Mouse (Mus musculus): ENCODE data around the gene Slc38a9. TPM values are rescaled to one million over a fixed set of nuclear protein-coding genes. Genes with fewer than 3 reads are reported as not detected.

Gene Slc38a9
- polyA plus RNA-seq, 1 experiment, result not detected

GRCm38 (mm10) chr13:112644996-112645395 is 15.6 kb upstream of the Slc38a9 start:
- Histone ChIP-seq H3K27ac (ENCODE audit: insufficient read depth, low read depth, low read length) (no peak overlapping the region), H3K4me3 (ENCODE audit: insufficient read depth, low read depth, low read length) (no peak overlapping the region), H3K4me1 (ENCODE audit: control insufficient read depth, insufficient read depth, low read length) (no peaks in the 10 kb centered on the region)
- TF ChIP-seq CTCF (IDR thresholded peaks at IDR 0.05; ENCODE audit: insufficient read depth, low read depth, low read length) (no peak), POLR2A (IDR thresholded peaks at IDR 0.05; ENCODE audit: insufficient read depth, low read depth, low read length) (no peak)
- 83% methylated on average over 3 of the region's 3 CpGs for WGBS

DNA sequence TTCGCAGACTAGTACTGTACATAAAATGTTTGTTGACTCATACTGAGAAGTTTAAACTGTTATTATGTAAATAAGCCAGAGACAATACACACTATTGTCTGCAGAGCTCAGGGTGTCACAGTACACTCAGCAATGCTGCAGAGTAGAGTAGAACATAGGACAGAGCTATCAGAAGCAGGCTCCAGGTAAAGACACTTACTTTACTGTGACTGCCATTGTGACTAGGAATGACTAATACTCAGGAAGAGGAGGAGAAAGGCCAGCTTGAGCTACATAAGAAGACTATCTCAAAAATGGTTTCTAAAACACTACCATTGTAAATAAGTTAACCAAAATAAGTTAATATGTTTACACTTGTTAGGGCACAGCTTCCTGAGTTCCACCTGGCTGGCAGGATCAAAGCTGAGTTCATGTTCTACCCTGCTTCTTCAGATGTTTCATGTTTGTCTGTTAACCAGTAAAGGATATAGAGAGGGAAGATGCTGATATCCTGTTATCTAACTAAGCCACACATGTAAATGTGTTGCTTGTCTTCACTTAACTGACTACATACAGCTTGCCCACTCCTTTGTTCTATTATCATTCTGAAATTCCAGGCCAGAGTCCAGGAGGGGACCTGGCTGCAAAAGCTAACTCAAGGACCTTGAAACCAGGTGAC is 14.9 kb upstream of the Slc38a9 start:
- H3K27ac ChIP-seq (ENCODE audit: insufficient read depth, low read depth, low read length), result no peak overlapping the region
- no peaks in the 10 kb centered on the region for H3K4me1 ChIP-seq (ENCODE audit: control insufficient read depth, insufficient read depth, low read length)
- 42% methylated on average over 1 of the region's 1 CpGs for whole genome bisulfite sequencing
- H3K4me3 ChIP-seq (ENCODE audit: insufficient read depth, low read depth, low read length), result no peak overlapping the region
- TF ChIP-seq CTCF (IDR thresholded peaks at IDR 0.05; ENCODE audit: insufficient read depth, low read depth, low read length) (no peak), POLR2A (IDR thresholded peaks at IDR 0.05; ENCODE audit: insufficient read depth, low read depth, low read length) (no peak)

GRCm38 (mm10) chr13:112651183-112651582 is 9.4 kb upstream of the Slc38a9 start:
- TF ChIP-seq POLR2A (IDR thresholded peaks at IDR 0.05; ENCODE audit: insufficient read depth, low read depth, low read length) (no peak), CTCF (IDR thresholded peaks at IDR 0.05; ENCODE audit: insufficient read depth, low read depth, low read length) (no peak)
- no peak overlapping the region for H3K27ac ChIP-seq (ENCODE audit: insufficient read depth, low read depth, low read length)
- no peaks in the 10 kb centered on the region for H3K4me1 ChIP-seq (ENCODE audit: control insufficient read depth, insufficient read depth, low read length)
- H3K4me3 ChIP-seq (ENCODE audit: insufficient read depth, low read depth, low read length), result no peak overlapping the region
- 95% methylated on average over 3 of the region's 3 CpGs for WGBS

DNA sequence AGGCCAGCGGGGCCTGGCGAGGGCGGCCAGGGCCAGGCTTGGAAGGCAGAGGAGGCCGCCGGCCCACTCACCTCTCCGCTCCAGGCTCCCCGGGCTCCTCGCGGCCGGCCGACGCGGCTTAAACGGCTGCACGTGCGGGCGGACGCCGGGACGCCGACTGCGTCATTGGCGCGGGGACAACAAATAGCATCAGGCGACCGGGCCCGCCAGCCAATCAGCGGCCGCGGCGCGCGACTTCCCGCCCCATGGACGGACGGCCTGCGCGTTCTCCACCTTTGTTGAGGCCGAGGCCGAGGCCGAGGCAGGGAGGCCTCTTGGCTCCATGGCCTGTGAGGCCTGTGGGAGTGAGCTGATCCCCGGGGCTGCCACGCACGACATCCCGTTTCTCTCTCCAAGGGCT is 8.3 kb upstream of the Slc38a9 start, which contains the start of gene Ddx4:
Ddx4 (minus strand) TSS at position 271 of the 400 bp plus-strand sequence.
- WGBS, result 85% methylated on average over 45 of the region's 45 CpGs
- Histone ChIP-seq H3K4me3 (ENCODE audit: insufficient read depth, low read depth, low read length) (no peak within 1 kb of the TSS), H3K4me1 (ENCODE audit: control insufficient read depth, insufficient read depth, low read length) (no peaks in the 10 kb centered on the region), H3K27ac (ENCODE audit: insufficient read depth, low read depth, low read length) (no peak within 1 kb of the TSS)
- TF ChIP-seq POLR2A (IDR thresholded peaks at IDR 0.05; ENCODE audit: insufficient read depth, low read depth, low read length) (no peak), CTCF (IDR thresholded peaks at IDR 0.05; ENCODE audit: insufficient read depth, low read depth, low read length) (no peak)

GRCm38 (mm10) chr13:112659986-112660573 is 471 bp upstream of the Slc38a9 start:
- no peak overlapping the region for H3K27ac ChIP-seq (ENCODE audit: insufficient read depth, low read depth, low read length)
- H3K4me3 ChIP-seq (ENCODE audit: insufficient read depth, low read depth, low read length), result peak overlapping the region; percentile 84
- WGBS, result 1% methylated on average over 10 of the region's 10 CpGs
- no peak for TF ChIP-seq CTCF (IDR thresholded peaks at IDR 0.05; ENCODE audit: insufficient read depth, low read depth, low read length)
- no peak for TF ChIP-seq POLR2A (IDR thresholded peaks at IDR 0.05; ENCODE audit: insufficient read depth, low read depth, low read length)
- H3K4me1 ChIP-seq (ENCODE audit: control insufficient read depth, insufficient read depth, low read length), result no peaks in the 10 kb centered on the region

DNA sequence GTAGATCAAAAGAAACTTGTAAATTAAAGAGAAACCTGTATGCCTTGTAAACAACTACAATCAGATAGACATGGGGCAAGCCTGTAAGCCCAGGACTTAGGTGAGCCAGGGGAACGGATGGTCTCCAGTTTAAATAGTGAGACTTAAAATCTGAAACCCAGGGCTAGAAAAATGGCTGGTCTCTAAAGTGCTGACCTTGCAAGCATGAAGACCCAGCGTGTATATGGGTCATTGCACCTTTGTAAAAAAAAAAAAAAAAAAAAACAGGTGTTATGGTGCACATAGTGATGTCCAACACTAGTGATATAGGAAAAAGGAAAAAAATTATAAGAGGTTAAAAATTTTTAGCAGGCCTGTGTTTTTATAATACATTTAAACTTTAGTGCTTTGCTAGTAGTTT is 1.1 kb downstream of the Slc38a9 start:
- Histone ChIP-seq H3K27ac (ENCODE audit: insufficient read depth, low read depth, low read length) (no peak overlapping the region), H3K4me3 (ENCODE audit: insufficient read depth, low read depth, low read length) (no peak overlapping the region), H3K4me1 (ENCODE audit: control insufficient read depth, insufficient read depth, low read length) (no peaks in the 10 kb centered on the region)
- 70% methylated on average over 2 of the region's 2 CpGs for WGBS
- TF ChIP-seq CTCF (IDR thresholded peaks at IDR 0.05; ENCODE audit: insufficient read depth, low read depth, low read length), result no peak
- no peak for TF ChIP-seq POLR2A (IDR thresholded peaks at IDR 0.05; ENCODE audit: insufficient read depth, low read depth, low read length)

- 89% methylated on average over 10 of the region's 10 CpGs for WGBS
- TF ChIP-seq POLR2A (IDR thresholded peaks at IDR 0.05; ENCODE audit: insufficient read depth, low read depth, low read length), result no peak
- TF ChIP-seq CTCF (IDR thresholded peaks at IDR 0.05; ENCODE audit: insufficient read depth, low read depth, low read length), result no peak
- Histone ChIP-seq H3K4me3 (ENCODE audit: insufficient read depth, low read depth, low read length) (no peak overlapping the region), H3K27ac (ENCODE audit: insufficient read depth, low read depth, low read length) (no peak overlapping the region), H3K4me1 (ENCODE audit: control insufficient read depth, insufficient read depth, low read length) (no peaks in the 10 kb centered on the region)
Observed at GRCm38 (mm10) chr13:112666433-112667024, 6.0 kb downstream of the Slc38a9 start.

DNA sequence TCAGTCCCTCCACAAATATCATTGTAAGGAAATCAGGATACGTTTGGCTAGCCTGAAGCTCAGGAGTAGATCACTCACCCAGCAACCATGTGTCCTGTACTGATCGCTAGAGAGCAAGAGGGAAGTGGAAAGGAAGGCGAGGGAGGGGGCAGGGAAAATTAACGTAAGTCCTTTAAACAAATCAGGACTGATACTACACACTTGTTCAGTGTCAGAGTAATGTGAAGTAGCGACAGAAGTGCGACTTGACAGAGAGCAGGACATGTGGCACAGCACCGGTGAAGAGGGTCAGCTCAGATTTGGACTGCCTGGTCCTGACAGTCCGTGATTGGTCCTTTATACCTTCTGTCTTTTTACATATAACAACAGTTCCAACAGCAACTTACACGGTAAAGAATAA is 6.7 kb downstream of the Slc38a9 start:
- H3K27ac ChIP-seq (ENCODE audit: insufficient read depth, low read depth, low read length), result no peak overlapping the region
- TF ChIP-seq POLR2A (IDR thresholded peaks at IDR 0.05; ENCODE audit: insufficient read depth, low read depth, low read length) (no peak), CTCF (IDR thresholded peaks at IDR 0.05; ENCODE audit: insufficient read depth, low read depth, low read length) (no peak)
- 85% methylated on average over 9 of the region's 9 CpGs for WGBS
- no peak overlapping the region for H3K4me3 ChIP-seq (ENCODE audit: insufficient read depth, low read depth, low read length)
- no peaks in the 10 kb centered on the region for H3K4me1 ChIP-seq (ENCODE audit: control insufficient read depth, insufficient read depth, low read length)

- Histone ChIP-seq H3K27ac (ENCODE audit: insufficient read depth, low read depth, low read length) (no peak overlapping the region), H3K4me1 (ENCODE audit: control insufficient read depth, insufficient read depth, low read length) (no peaks in the 10 kb centered on the region; the same call in 1 of the 2 replicates), H3K4me3 (ENCODE audit: insufficient read depth, low read depth, low read length) (no peak overlapping the region)
- TF ChIP-seq CTCF (IDR thresholded peaks at IDR 0.05; ENCODE audit: insufficient read depth, low read depth, low read length) (no peak), POLR2A (IDR thresholded peaks at IDR 0.05; ENCODE audit: insufficient read depth, low read depth, low read length) (no peak)
- 73% methylated on average over 13 of the region's 13 CpGs for WGBS
Observed at GRCm38 (mm10) chr13:112671708-112672107, 11.2 kb downstream of the Slc38a9 start.

Data from olfactory bulb, adult 2 months (tissue).